Mouse (Mus musculus) E14TG2a.4 (cell line): ENCODE data around the gene Tns3.

Source experiments
- CTCF ChIP-seq: conservative IDR thresholded peaks from 2 replicates; pipeline ENCODE4 v1.5.1; 2014; ENCODE audit warnings: low read length
- POU5F1 ChIP-seq: IDR thresholded peaks from 2 replicates; pipeline ENCODE4 v1.6.1; 2014; ENCODE audit warnings: low read length, borderline replicate concordance

- TF ChIP-seq CTCF (no peak), POU5F1 (no peak)
Observed at GRCm38 (mm10) chr11:8469537-8469936, 194.8 kb downstream of the Tns3 start.
